Mouse (Mus musculus): ENCODE data around the gene Ncstn. TPM values are rescaled to one million over a fixed set of nuclear protein-coding genes. Genes with fewer than 3 reads are reported as not detected.

The Ncstn gene
- 100 to 1,000 TPM; 110 to 135 (median 124) TPM for total RNA-seq (2022)

- DNase-seq = peak; percentile 93
These were observed at the start of gene Ncstn, which contains the start of gene Copa for GRCm38 (mm10) chr1:172082101-172082898. Ncstn (minus strand) TSS chr1:172082795. Copa (plus strand) TSS chr1:172082529.

DNA sequence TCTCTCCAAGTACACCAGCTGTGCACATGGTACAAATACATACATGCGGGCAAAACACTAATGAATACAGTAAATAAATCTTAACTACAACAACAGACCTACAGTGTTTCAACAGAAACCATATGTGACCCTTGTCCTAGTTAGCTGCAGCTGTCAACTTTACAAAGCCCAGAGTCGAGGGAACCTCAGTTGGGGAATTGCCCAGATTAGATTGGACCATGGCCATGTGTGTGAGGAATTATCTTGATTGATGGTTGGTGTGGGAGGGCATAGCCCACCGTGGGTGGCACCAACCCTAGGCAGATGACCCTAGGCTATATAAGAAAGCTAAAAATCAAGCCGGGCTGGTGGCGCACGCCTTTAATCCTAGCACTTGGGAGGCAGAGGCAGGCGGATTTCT, 49.7 kb upstream of the Ncstn start:
- no peak for DNase-seq

DNA sequence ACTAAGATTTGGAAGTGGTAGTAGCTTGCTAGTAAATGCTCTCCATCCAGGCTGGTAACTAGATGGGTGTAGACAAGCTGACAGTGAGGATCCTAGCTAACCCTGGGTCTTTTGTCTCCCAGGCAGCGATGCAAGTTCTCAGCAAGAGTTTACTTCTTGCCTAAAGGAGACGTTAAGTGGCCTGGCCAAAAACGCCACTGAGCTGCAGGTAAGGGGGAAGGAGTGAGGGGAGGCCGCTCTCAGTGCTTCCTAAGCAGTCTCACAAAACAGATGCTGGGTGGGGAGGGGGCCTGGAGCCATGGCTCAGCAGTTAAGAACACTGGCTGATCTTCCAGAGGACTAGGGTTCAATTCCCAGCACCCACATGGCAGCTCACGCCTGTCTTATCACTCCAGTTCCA, 47.2 kb upstream of the Ncstn start:
- no peak for DNase-seq

- DNase-seq = no peak
These were observed 46.5 kb upstream of the Ncstn start for GRCm38 (mm10) chr1:172129108-172129507.

- DNase-seq = no peak
These were observed 46.0 kb upstream of the Ncstn start for GRCm38 (mm10) chr1:172128563-172128962.

GRCm38 (mm10) chr1:172127487-172127886, 44.9 kb upstream of the Ncstn start:
- peak; percentile 38 for DNase-seq

- DNase-seq = peak; percentile 52
These were observed 44.1 kb upstream of the Ncstn start, which contains the start of gene Pex19 for GRCm38 (mm10) chr1:172126376-172127347. Pex19 (plus strand) TSS chr1:172126755.

- no peak for DNase-seq
These were observed 42.0 kb upstream of the Ncstn start for GRCm38 (mm10) chr1:172124572-172124971.

DNA sequence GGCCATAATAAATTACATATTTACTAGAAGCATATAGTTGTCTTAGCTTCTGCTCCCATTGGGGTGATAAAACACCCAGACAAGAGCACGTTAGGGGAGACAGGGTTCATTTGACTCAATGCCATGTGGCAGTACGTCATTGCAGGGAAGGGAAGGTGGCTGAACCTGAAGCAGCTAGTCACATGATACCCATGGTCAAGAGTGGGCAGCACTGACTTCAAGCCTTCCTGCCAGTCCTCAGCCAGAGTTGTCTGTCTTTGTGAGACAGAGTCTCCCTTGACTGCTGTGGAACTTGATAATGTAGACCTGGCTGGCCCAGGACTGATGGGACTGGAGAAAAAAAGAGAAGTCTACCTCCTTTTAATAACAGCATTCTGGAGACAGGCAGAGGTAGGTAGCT, 40.1 kb upstream of the Ncstn start:
- no peak for DNase-seq

DNA sequence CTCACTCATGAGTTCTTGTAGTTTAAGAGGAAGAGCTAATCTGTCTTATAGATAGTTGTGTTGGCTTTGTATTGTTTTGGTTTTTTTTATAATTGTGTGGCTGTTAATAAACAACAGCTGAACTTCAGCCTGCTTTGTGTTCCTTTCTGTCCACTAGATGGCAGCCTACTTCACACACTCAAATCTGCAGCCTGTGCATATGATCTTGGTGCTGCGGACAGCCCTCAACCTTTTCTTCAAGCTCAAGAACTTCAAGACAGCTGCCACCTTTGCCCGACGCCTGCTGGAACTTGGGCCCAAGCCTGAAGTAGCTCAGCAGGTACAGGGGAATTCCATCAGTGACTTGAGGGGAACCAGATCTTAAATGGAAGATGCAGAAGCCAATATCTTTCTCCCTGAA, 37.1 kb upstream of the Ncstn start:
- DNase-seq = peak; percentile 37

GRCm38 (mm10) chr1:172119100-172119499, 36.5 kb upstream of the Ncstn start:
- DNase-seq = no peak

DNA sequence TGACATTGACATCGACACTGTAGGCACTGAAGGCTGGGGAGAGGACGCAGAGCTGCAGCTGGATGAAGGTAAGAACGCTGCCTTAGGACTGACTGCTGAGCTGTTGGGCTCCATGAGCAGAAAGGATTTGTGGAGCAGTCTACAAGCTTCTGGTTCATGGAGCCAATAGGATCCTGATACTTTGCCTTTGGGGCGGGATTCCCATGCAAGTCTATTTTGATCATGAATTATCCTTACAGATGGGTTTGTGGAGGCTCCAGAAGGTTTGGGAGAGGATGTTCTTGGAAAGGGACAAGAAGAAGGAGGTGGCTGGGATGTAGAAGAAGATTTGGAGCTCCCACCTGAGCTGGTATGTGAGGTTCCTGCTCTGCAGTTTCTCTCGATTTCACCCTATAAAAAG, 34.4 kb upstream of the Ncstn start:
- DNase-seq = no peak

- no peak for DNase-seq
These were observed 25.3 kb upstream of the Ncstn start for GRCm38 (mm10) chr1:172107777-172108477.

GRCm38 (mm10) chr1:172105101-172105500, 22.5 kb upstream of the Ncstn start:
- no peak for DNase-seq

DNA sequence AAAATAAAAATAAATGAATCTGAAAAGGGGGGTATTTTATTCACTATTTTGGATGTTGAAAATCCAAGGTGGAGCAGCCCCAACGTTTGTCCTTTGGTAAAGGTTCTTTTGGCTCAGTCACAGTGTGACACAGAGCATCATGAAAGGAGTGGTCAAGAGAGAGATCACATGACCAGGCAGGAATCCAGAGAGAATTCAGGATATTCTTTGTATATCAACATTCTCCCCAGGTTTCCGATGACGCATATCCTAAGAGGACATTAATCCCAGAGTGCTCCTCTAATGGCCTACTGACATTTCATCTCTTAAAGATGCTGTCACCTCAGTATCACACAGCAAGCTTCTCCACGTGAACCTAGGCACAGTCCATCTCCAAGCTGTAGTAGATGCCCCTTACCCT, 21.0 kb upstream of the Ncstn start:
- no peak for DNase-seq

GRCm38 (mm10) chr1:172099325-172100033, 16.9 kb upstream of the Ncstn start:
- no peak for DNase-seq

DNA sequence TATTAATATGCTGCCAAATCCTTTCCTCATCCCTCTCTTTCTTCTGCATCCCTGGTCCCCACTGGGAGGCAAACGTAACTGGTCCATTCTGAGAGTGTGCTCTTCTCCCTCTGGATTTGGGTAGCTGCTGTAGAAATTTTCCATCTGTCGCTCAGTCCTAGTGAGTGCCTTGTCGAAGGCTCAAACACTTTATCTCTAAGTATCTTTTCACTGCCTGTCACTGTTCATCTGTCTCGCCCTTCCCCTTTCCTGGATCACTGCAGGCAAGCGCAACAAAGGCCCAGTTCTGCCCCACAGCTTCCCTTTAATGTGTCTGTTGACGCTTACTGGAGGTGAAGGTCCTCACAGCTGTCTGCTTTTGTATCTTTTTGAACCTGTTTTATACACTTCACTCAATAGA, 12.6 kb upstream of the Ncstn start:
- DNase-seq = no peak

GRCm38 (mm10) chr1:172094295-172094694, 11.7 kb upstream of the Ncstn start:
- DNase-seq = no peak

DNA sequence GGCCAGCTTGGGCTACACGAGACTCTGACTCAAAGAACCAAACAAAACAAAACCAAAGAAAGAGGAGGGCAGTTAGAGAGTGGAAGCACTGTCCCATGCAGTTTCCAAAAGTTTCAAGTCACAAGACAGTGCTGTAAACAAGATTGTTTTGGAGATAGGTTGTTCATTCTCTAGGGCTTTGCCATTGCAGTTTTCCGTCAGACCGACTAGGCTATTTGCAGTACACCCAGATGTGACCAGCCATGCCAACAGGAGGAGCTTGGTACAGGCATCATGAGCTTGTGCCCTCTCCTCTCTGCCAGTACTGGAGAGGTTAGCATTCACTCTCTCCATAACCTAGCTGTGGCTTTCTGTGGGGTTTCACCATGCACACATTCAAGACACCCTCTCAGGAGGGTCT, 10.9 kb upstream of the Ncstn start:
- DNase-seq = no peak

DNA sequence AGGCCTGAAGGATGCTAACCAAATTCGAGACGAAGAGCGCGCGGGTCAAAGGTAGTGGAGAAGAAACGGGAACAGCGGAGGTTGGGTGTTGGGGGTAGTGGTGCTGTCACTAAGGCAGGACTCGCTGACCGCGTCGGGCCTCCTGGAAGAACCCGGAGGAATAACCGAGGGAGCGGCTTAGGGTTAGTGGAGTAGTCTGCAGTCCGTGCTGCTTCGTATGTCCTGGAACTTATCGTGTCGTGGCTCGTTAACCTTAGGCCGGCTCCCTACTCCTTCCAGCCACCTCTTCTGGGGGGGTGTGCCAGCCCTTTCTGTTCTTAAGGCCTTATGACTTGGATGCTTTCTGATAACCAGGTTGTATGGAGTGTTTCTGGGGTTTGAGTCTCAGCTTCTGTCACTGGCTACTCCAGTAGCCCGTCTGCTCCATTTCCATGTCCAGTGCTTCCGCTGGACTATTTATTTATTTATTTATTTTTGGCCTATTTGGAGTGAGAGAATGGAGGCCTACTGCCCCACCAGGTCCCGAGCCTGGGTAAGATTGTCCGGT, 377 bp upstream of the Ncstn start:
- no peak for DNase-seq

GRCm38 (mm10) chr1:172077981-172078380, 4.6 kb downstream of the Ncstn start:
- peak; percentile 41 for DNase-seq

GRCm38 (mm10) chr1:172072604-172073003, 10.0 kb downstream of the Ncstn start:
- no peak for DNase-seq
